Mouse (Mus musculus): Measurements from ENCODE around the gene Phf21a.

The Phf21a gene

GRCm38 (mm10) chr2:92404737-92405136, 311.8 kb downstream of the Phf21a start:
- DNase-seq (ENCODE audit: low spot score) = no peak

- peak; percentile 74 for DNase-seq (ENCODE audit: low spot score)
Observed at GRCm38 (mm10) chr2:92405687-92406086, 312.8 kb downstream of the Phf21a start.

- no peak for DNase-seq (ENCODE audit: low spot score)
Observed at GRCm38 (mm10) chr2:92408309-92409045, 315.6 kb downstream of the Phf21a start.

GRCm38 (mm10) chr2:92411705-92412104, 318.8 kb downstream of the Phf21a start:
- no peak for DNase-seq (ENCODE audit: low spot score)
